Mouse (Mus musculus): ENCODE results near the gene Prdm15.

DNA sequence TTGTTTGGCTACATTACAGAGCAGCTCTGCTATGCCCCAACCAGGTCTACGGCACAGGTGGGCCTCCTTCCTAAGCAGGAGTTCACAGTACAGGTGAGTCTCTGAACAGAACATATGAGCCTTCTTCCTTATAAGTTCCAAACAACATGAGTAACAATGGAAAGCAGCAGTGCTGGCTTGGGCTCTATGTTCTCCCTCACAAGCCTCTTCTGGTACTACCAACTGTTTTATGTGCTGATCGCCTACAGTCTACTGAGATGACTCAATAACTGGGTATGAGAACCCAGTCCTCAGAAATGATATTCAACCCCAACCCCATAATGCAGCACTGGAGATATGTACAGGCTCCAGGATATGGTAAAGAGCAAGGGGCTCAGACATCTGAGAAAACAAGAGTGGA, 37.6 kb downstream of the Prdm15 start:
- TF ChIP-seq EP300 (IDR thresholded peaks at IDR 0.05) (no peak), CTCF (IDR thresholded peaks at IDR 0.05) (no peak)
